Mouse (Mus musculus): ENCODE results near the gene Gm4353.

Gene Gm4353

DNA sequence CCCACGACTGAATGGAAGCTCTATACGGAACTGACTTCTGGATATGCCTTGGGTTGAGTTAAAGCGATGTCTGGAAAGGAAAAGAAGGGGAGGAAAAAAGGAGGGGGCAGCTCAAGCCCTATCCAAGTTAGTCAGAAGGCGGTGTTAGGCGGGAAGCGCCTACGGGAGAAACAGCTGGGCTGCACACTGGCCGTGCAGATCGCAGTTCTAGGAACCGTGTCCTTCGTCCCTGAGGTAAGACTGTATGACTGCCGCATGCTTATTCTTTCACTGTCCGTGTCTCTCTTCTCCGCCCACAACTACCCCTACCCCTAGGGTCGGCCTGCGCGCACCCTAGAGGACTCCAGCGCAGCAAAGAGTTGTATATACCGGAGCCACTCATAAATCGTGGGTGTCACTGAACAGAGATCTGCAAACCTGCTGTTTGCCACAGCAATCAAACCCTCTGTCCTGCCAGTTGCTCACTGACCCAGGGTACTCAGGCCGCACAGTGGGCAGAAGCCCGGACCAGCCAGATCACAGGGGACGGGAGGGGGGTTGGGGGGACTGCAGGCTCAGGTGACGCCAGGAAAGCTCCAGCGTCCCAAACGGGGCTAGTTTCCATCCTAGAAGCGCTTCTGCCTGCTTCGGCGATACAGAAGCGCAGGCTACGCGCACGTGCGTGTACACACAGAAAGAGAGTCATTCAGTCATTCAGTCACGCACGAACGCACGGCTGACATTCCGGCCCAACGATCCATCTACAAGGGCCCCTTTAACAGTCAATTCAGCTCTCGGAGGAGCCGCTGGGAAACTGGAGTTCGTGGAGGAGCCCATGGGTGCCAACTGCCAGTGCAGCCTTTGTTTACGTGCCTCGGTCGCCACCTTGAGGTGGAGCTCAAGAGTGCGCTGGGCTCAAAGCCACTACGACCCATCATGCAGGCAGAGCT, 44.6 kb downstream of the Gm4353 start:
- peak; percentile 82 to 89 for DNase-seq

DNA sequence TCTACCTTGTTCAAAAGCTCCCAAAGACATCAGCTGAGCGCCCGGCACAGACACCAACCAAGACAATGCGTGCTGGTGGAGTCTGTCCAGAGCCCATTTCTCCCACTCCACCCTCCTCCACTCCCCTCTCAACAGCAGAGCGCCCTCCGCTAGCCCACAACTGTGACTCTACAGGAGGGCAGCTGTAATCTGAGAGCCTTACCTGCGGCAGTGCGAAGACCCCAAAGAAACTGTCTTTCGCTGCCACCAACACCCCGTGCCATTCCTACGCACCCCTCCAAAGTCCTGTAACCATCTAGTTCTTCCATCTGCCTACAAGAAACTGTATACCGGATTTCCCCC, 45.3 kb downstream of the Gm4353 start, which contains the start of gene 1110004F10Rik:
Gene 1110004F10Rik (plus strand): TSS at position 202 of the 342 bp plus-strand sequence.
- DNase-seq = no peak

DNA sequence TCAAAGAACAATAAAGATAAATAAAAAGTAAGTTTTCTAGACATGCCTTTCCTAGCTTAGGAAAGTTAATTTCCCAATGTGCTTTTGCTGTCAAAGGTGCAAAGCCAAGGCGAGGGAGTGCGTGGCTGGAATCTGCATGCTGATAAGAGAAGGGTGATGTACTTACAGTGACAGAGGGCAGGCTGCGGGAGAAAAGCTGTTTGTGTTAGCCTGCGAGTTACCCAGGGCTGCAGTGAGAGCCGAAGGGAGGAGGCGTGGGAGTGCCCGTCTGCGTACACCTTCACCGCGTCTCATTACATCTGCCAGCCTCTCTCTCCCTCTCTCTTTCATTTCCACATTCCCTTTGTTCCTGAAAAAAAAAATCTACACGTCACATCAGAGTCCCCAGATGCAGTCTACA, 45.9 kb downstream of the Gm4353 start, which contains the start of gene Sox6:
Gene Sox6 (minus strand): TSS at position 286 of the 400 bp plus-strand sequence.
- peak in 1 of 2 experiments; percentile 8 for DNase-seq

DNA sequence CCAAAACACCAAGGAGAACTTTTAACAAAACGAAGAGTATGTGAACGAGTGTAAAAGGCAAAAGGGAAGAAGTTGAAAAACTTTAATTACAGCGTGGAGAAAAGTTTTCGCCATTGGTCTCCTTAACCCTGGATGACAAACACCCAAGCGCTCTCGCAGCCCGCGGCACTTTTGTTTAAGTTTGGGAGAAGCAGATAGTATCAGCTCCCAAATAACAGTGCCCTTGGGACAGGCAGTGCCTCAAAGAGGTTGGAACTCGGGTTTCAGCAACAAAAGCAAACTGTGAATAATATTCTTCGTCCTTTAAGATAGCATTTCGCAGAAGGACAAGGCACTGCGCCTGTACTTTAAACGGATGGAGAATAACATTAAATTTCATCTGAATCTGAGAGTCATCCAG, 46.4 kb downstream of the Gm4353 start:
- DNase-seq = no peak

DNA sequence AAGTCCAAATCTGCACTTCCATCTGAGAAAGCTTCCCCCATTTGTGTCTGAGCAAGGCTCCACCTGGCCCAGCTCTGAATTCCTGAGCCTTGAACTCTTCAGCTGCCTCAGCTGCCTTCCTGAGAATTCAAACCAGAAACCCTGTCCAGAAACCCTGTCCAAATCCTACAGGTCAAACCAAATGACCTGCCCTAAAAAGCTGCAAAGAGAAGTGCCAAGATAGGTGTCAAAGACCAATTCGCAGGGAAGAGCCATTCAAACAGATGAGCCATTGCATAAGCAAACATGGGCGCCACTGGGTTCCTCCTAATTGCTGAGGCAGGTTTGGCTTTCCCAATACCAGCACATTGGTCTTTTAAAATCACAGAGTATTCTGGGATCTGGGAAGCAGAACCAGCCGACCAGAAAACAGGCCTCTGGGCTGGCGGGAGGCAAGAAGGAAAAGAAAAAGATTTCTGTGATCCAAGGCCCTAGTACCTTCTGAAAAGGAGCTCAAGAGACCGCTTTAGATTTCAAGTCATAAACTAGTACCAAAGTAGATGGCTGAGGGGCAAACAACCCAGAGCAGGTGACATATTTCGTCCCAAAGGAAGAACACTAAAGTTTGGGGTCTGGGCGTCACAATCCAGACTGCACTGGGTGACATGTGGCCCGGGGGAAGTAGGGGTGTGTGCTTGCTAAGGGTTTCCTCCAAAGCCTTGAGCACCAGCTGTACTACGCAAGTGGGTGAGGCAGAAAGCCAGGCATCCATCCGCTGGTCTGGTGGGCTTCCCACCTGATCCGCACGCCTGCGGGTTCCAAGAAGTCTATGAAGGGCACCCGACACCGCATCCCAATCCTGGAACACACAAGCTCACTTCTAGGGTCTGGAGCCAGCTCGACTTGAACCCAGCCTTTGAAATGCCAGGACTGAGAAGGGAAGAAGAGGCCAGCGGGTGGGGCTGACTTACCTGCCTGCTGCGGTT, 47.6 kb downstream of the Gm4353 start:
- no peak for DNase-seq

DNA sequence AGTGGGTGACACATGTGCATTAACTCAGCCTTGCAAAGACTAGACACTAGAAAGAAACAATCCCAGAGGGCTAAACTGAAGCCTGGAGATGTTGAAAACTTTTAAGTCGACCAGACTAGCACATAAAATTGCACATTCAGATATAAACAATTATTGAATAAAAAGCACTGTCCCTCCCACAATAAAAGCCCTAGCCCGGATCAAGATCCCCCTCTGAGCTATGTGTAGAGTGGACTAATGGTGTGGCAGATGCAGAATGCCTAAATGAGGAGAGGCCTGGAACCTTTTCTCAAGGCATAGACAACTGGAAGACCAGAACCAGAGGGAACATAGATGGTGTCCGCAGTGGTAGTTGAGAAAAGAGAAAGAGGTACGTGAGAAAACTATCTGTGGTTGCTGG, 48.9 kb downstream of the Gm4353 start:
- DNase-seq = no peak

DNA sequence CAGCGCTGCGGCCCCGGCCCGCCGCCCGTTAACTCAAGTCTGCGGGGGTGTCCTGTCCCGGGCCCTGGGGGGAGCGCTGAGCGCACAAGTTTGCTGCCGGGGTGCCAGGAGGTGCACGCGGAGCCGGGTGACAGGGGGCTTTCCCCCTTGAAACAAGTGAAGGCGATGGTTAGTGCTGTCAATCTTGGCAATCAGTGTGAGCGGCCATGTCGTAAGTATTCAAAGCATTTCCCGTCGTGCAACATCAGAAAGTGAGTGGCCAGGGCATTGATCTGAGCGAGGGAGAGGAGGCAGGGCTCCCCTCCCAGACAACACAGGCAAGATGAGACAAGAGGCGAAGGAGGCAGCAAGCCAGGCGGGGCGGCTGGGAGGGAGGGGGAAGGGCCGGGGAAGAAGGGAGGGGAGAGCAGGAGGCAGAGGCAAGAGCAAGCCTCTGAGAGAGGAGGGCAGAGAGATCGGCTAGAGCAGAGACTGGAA, 50.1 kb downstream of the Gm4353 start:
- peak in 1 of 2 experiments; percentile 8 for DNase-seq

DNA sequence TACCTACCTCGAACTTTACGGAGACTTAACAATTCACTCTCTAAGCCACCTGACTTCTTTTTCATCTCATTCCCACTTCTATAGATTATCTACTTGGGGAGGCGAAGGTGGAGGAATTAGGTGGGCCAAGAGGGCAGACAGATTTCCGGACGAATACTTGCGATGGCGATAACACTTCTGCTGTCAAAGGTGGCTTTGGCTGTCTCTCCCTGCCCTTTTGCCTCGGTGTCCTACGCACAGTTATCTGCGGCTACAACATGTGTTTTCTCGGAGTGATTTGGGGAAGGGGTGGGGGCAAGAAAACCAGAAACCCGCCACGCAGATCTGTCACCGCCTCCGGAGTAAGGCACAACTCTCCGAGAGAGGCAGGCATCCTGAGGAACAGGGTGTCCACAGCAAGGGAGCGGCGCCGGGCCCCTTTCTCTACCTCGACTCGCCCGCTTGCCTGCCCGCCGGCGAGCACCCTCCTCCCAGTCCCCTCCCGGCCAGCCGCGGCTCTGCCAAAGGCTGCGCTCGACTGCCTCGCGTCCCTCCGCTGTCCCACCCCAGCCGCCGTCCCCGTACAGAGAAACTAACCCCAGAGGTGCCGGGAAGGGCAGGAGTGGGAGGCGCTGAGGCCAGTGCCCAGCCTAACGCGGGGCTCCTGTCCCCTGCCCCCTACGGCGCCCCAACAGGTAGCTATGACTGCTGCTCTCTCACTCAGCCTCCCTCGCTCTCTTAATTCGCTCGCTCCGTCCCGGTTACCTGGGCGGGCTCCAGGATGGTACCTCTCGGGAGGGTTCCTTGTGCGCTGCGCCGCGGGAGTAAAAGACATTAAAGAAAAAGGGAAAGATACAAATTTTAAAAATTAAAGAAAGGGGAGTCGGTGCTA, 50.8 kb downstream of the Gm4353 start:
- DNase-seq = peak in 1 of 2 experiments; percentile 20

All from cerebellum, postnatal 36 days (tissue).